Mouse (Mus musculus): Measurements from ENCODE around the gene Lrrc25. TPM values are rescaled to one million over a fixed set of nuclear protein-coding genes. Genes with fewer than 3 reads are reported as not detected.

Lrrc25 gene
- polyA plus RNA-seq, 2 experiments from 2014 or later: 0.54 to 1.0 TPM

DNA sequence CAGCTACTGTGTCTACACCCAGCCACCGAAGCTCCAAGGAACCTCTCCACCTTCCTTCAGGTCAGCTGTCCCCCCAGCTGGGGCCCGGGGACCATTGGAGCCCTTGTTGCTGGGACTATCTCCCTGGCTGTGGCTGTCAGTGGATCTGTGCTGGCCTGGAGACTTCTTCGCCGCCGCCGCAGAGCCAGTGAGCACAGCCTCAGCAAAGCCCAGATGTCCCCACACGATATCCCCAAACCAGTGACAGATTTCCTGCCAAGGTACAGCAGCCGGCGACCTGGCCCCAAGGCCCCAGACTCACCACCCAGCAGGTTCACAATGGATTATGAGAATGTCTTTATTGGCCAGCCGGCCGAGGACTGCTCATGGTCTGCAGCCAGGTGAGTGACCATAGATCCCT is 2.0 kb downstream of the Lrrc25 start:
- ATAC-seq: no peak

DNA sequence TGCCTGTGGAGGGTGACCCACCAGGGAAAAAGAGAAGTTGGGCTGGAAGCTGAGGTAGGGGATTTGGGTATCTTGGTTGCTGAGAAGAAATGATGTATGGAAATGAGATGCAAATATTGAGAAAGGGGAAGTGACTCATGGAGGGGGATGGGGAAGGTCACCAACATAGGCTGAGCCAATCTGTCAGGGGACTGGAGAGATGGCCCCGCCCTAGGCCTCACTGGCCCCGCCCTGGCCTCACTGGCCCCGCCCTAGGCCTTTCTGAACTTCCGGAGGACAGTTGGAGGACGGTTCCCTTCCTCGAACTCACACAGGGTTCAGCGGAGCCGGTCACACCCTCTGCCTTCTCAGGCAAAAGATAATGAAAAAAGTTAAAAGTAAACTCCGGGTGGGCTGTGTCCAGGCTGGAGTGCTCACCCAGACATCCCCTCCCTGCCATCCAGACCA is 3.0 kb downstream of the Lrrc25 start:
- peak; percentile 23 for ATAC-seq

DNA sequence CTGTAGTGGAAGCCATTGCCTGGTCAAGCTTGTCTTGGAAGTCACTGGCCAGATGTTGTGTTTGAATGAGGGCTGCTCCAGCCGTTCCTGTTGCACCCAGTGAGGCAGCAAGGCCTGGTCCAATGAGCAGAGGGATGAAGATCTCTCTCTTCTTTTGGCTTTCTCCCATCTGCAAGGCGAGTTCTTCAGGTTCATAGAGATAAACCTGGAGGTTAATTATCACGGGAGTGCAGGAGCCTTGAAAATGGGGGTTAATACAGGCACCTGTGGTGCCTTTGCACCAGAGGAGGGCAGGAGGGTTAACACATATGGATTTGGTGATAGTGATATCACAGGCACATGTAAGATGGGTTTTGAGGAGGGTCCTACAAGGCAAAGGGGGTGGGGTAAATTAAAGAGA is 6.3 kb downstream of the Lrrc25 start:
- ATAC-seq: no peak

DNA sequence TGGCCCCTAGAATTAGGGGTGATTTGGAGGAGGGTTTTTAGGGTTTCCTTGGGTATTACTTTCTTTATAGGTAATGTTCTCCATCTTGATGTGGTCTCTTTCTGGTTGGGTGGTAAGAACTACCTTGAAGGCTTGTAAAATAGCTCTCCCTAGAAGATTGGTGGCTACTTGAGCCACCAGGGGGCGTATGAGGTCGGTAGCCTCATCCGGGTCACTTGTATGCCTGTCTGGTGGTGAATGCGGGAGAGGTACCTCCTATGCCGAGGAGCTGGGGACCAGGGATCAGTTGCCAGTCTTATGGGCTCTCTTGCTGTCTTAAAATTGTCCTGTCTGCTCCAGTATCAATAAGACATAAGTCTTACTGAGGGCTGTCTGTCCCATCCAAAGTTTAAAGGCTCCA is 9.1 kb downstream of the Lrrc25 start:
- ATAC-seq: no peak

DNA sequence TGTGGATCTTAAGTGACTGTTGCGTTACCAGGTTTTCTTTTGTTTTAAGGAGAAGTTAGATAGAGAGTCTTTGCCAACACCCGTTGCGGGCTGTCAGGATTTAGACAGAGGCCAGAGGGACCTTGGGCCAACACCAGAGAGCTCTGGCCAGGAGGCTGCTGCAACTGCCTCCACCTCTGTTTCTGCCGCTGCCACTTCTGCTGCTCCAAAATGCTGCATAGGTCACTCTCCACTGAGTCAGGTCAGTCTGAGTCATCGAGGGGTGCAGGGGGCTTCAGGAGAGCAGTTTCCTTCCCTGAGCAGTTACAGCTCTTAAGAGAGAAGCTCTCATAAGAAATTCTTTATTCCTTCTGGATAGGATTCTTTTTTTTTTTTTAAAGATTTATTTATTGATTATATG is 11.1 kb downstream of the Lrrc25 start:
- ATAC-seq: no peak

DNA sequence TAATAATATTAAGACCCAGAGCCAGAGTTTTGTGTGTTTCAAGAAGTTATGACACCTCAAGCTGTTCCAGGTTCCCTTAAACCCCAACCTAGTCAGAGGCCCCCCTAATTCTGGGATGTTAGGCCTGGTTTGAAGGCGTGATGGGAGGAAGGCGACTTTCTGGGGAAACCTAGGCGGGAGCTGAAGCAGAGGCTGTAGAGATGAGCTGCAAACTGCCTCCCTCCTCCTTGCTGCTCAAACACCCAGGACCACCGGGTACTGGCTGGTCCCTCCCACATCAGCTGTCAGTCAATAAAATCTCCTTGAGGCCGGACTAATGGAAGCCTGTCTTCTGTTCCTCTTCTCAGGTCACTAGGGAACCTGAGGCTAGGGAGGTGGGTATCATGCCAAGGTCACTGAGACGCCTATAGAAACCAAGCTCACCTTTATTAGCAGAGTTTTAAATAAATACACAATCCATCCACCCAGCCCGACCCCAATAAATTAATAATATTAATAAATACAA is 13.1 kb downstream of the Lrrc25 start:
- ATAC-seq: no peak

DNA sequence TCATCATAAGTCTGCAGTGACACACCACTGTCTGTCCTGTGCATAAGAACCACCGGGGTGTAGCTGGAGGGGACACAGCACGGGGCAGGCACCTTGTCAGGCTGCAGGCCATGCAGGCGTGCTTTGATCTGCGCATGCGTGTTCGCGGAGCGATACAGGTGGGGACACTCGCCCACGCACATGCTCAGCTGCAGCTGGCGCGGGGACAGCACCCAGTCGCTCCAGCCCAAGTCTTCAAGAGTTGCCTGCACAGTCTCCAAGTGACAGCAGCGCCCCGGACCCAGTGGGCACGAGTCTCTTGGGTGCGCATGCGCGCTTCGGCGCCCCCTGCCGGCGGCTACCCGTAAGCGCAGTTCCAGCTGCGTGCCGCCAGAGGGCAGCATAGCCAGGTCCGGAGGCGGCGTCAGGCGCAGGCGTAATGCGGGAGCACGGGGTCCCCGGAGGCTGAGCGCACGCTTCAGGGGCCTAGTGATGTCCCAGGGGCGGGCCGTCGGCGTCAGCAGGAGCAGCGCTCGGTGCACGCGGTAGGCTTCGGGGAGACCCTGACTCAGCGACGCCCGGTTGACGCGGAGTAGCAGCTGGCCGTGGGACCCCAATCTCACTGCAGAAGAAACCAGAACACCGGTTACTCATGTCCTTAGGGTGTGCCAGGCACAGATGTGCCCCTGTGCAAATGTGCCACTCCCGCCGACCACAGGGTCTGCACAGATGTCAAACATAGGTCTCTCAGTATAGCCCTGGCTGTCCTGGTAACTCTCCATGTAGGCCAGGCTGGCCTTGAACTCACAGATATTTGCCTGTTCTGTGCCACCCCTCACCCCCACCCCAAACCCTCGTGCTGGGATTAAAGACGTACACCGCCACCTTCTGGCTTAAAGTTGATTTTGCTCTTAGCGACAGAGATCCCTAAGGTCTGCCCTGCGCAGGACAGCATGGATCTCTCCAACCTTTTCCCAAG is 13.9 kb downstream of the Lrrc25 start:
- peak; percentile 73 for ATAC-seq

DNA sequence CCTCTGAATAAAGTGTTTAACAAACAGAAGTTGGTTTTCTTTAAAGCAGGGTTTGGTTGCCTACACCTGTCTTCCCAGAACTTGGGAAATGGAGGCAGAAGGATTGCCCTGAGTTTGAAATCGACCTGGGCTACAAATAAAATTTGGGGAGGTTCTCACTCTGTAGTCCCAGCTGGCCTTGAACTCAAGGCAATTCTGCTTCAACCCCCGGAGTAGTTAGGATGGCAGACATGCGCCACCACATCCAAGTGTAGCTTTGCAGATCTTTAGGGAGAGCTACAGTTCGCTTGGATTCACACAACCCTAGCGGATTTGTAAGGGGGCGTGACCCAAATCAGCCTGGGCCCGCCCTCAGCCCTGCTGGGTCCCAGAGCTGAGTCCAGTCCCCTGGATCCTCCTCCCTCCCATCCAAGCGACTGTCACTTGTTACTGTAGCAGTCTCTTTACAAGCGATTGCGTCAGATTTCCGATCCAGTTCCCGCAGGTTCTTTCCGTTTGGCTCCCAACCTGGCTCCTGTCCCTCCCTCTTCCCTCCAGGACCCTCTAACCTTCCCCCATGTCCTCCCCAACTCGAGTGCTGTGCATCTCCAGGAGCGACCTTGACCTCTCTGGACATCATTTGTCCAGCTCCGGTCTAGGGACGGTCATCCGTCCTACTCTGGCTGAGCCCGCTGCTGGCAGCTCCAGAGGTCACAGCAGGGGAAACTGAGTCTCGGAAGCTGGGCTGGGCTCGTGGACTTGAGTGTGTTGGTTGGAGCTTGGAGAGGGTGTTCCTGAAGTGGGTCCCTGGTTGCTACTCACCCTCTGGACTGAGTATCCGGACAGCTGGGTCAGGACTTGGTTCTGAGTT is 14.8 kb downstream of the Lrrc25 start:
- ATAC-seq: no peak

DNA sequence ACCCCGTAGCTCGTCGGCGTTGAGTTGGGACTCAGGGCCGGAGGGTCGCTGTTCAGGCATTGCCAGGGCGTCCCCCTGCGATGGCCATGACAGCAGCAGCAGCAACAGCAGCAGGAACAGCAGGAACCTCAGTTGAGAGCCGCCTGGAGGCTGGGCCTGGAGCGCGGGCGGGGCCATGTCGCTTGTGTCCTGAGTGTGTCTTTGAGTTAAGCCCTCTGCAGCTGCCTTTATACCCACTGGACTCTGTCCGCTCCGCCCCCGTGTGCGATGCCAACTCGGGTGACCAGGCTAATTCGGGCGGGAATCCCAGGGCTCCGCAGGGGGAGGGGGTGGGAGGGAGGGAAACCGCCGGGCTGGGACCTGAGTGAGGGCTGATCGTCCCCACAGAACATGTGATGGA is 15.5 kb downstream of the Lrrc25 start:
- no peak for ATAC-seq

DNA sequence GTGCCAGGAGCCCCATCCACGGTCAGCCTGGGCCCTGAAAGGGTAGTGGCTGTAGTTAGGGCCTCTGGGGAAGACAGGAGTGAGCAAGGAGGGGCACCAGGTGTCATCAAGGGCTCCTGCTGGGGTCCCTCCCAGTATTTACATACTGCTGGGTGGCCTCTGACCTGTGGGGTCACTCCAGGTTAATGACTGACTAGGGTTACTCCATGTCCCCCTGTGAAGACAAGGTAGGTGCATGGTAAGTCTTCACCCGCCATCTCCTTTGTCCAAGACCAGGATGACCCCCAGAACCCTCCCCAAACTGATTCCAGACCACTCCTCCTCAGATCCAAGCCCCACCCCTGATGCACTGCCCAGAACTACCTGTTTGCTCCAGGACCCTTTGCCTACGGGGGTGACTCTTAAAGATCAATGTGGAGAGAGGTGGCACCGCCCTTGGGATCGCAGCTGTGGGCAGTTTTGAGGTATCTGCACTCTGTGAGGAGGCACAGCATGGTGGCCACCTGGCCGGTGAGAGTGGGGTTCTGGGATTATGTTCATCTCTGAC is 16.5 kb downstream of the Lrrc25 start, which contains the start of gene Gdf15:
Gene Gdf15 (minus strand): TSS at position 111 of the 547 bp plus-strand sequence.
- no peak for ATAC-seq

DNA sequence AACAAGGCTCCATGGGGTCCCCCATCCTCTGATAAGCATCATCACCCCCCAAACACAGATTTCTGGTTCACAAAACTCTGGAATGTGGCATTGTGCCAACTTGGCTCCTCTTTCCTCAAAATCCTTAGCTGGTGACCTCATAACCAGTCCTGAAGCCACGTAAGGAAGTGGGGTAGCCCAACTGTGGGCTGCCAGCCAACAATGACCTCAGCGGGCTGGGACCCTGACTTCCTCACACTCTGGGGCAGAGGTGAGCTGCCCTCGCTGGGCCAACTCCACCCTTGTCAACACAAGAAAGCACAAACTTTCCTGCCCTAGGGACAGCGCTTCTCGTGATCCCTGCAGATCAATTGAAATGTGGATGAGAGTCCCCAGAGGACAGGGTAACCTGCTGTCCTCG is 18.1 kb downstream of the Lrrc25 start:
- no peak for ATAC-seq

DNA sequence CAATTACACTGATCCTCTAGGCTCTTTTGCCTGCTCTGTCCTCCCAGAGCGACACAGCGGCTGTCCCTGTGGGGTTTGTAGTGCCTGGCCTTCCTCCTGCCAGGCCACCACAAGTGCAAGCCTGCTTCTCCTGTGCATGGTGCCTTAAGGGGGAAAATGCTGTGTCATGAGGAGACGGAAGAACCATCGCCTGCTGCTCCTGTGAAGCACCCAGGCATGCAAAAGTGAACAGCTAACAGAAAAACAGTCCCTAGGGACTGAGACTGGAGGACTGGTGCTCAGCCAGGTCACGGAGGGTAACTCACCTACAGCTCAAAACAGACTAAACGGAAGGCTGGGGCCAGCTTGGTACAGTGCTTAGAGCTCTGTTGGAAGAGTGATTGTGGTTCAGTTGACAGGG is 19.6 kb downstream of the Lrrc25 start:
- ATAC-seq: no peak

DNA sequence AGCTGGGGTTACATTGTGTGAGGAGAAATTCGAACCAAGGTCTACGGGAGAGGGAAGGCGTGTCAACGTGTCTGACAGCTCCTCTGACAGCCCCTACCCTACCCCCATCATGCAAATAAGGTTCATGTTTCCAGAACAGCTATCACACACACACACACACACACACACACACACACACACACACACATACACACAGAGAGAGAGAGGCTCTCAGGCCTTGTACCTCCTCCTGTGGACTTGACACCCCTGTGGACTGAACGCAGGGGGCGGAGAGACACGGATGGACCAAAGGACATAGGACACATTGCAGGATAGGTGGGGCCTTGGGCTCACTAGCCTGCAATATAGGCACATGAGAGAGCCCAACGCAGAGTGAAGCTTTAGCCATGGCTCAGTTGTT is 20.9 kb downstream of the Lrrc25 start:
- no peak for ATAC-seq

DNA sequence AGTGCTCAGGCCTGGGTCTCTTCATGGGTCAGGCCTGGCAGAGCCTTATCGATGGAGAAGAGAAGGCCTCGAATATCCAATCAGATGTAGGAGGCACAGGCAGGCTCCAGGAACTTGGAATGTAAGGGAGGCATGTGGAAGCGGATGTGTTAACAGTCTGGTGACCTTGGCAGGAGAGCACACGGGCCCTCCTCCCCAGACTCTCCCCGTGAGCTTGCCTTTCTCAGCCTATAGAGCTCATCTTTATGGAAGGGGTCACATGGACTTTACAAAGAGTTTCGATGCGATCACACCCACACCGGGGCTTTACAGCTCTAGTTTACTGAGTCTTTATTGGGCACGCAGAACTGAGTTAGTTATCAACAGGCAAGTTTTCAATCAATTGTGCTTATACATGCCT is 22.8 kb downstream of the Lrrc25 start:
- ATAC-seq: no peak

DNA sequence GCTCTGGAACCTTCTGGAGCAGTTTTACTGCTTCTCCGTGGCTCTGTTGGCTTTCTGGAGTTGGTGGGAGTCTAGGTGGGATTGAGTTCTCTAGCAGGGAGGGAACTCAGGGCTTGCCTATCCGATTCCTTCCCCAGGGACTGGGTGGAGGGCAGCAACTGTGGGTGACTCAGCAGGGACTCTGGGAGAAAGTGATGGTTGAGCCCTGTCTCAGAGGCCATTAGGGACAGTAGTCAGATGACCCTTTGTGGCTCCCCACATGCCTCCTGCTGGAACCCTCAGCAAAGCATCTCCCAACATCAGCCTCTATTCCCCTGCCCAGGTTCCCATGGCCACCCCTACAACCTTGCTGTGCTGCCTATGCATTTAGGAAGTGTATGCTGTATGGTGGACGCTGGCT is 27.1 kb downstream of the Lrrc25 start:
- no peak for ATAC-seq

DNA sequence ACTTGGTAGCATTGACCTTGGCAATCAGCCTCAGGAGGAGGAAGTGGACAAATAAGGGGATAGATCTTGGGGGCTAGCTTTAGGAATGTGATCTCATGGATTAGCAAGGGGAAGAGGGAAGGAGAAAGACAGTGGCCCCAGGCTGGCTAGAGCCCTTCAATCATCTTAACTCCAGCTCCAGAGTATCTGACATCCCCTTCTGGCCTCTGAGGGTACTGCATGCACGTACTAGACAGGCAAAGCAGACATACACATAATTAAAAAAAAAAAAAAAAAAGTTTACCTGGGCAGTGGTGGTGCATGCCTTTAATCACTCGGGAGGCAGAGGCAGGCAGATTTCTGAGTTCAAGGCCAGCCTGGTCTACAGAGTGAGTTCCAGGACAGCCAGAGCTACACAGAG is 28.1 kb downstream of the Lrrc25 start:
- no peak for ATAC-seq

DNA sequence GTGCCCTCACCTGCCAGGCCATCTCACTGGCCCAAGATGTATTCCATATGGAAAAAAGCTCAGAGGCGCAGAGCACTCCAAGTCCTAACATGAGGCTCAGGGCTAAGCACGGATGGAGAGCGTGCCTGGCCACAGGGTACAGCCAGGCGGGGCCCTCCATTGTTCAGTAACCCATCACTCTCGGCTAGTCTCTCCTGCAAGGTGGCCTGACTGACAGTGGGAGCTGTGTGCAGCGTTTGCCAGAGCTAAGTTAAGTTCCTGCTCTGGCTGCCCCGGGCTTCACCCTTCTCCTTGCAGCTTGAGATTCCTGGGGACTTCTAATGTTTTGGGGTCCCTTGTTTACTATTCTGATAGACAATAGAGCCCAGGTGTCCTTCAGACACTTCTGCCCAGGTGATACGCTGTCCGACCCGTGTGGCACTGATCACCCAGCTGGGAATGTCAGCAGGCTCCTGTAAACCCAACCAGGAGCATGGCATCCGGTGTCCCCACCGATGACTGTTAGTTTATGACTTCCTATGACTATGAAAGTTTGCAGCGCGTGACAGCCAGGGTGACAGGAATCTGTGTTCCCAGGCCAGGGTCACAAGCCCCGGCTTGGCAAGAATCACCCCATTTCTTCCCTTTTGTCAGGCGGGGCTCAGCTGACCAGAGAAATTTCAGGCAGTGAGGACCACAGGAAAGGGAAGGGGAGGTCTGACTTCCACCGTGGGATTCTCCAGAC is 29.7 kb downstream of the Lrrc25 start:
- no peak for ATAC-seq

DNA sequence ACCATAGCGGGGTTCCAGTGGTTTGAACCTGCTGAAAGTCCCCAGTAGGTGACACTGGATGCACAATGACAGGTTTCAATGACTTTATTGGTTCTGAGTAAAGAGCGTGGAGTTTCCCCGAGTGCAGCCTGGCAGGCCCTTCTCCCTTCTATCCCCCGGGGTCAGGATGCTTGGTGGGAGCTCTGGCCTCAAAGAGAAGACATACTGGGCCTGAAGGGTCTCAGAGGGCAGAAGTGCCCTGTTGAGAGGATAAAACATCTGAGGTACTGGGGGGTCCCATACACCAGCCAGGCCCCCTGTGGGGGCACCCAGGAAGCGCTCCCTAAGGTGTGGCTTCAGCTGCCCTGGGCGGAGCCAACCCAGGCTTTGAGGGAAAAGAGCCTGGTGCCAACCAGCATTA is 30.4 kb downstream of the Lrrc25 start:
- ATAC-seq: no peak

DNA sequence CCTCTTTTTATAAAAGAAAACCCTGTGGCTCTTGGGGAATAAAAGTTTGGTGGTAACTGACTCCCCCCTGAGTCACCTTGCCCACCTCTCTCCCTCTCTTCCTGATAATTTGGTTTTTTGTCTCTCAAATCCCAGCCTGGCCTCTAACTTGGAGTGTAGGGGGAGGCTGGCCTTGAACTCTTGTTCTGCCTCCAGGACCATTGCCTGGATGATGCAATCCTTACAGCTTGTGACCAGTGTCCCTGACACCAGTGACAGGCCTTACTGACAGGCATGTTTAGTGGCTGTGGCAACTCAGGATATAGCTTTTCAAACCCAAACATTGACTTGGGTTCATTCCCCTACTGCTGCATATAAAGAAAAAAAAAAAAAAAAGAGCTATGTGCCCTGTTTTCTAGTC is 30.8 kb downstream of the Lrrc25 start:
- no peak for ATAC-seq

DNA sequence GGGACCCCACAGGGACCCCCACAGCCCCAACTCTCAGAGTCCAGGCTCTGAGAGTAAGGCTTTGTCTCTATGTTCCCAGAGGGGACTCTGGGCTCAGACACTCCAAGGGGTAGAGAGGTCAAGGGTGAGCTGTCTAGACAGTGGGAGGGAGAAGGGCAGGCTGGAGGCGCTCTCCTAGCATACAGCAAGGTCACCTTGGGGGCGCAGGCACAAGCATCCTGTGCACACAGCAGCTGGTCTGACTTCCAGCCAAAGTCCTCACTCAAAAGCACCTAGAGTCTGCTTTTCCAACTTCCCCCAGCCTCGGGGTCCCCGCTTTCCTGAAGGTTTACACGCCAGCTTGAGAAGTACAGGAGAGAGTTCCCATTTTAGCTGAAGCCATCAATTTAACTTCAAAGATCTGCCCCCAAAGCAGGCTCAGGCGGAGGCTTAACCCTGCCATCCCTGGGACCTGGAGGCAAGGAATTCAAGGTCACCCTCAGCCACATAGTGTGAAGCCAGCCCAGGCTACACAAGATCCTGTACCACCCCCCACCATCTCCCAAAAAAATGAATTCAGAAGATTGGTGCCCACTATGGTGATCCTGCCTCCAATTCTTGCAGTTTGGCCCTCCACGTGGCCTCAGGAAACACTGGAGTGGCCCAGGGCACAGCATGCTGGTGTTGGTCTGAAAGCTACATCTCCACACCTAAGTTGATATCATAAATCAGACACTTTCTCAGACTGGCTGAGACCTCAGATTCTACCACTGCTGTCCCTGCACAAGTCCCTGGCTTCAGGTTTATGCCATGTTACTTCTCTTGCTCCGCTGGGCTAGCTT is 31.6 kb downstream of the Lrrc25 start:
- no peak for ATAC-seq

DNA sequence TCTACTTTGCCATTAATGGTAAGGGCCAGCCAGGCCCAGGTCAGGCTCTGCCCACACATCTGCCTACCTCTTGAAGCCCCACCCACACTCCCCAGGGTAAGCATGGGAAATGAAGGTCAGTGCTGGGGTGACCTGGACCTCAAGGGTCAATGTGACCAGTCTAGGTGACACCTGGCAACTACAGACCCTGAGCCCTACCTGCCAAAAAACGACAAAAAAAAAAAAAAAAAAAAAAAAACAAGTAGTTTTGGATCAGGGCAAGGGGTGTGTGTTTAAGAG is 32.1 kb downstream of the Lrrc25 start:
- no peak for ATAC-seq

DNA sequence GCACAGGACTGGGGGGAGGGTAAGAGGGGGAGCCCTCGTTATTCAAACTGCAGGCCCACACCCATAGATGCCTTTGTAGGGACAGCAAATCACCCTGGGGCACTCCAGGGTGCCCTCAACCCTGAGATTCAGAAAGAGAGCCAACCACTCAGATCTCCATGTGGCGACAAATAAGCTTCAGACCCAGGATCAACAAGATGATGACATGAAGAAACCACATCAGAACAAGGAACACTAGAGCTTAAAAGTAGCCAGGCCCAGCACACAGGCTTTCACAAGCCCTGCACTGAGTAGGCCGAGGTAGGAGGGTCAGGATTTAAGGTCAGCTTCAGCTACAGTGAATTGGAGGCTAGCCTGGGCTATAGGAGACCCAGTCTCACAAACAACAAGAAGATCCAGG is 33.0 kb downstream of the Lrrc25 start:
- no peak for ATAC-seq

All from activated CD4-positive, CD25-positive, alpha-beta regulatory T cell, adult 4 months (primary cell).